Mouse (Mus musculus) liver, embryonic 13.5 days (tissue): ENCODE results near the gene Hacl1. TPM values are rescaled to one million over a fixed set of nuclear protein-coding genes. Genes with fewer than 3 reads are reported as not detected.

Experiments
- ATAC-seq: fragments of 200-750 bp; cut with Nextera tagmentation; 2 replicates; pipeline ENCODE4 v1.8.0; 2017; ENCODE audit warnings: low read depth, mild to moderate bottlenecking, moderate number of reproducible peaks, moderate library complexity
- DNase-seq: peaks from one replicate; pipeline ENCODE4 v3.0.0; 2022
- H3K27ac ChIP-seq: fragments of 300-500 bp; sonication (generic); 2 replicates; pipeline ENCODE4 v1.5.1; 2015; ENCODE audit warnings: moderate library complexity, mild to moderate bottlenecking, inconsistent platforms
- H3K27me3 ChIP-seq: fragments of 300-500 bp; sonication (generic); 2 replicates; pipeline ENCODE4 v1.6.1; 2015; ENCODE audit warnings: mild to moderate bottlenecking, inconsistent platforms
- H3K36me3 ChIP-seq: fragments of 300-500 bp; sonication (generic); 2 replicates; pipeline ENCODE4 v1.6.1; 2015; ENCODE audit warnings: mild to moderate bottlenecking, inconsistent platforms
- H3K4me1 ChIP-seq: fragments of 300-500 bp; sonication (generic); replicated peaks from 2 replicates; pipeline ENCODE4 v1.6.1; 2015; ENCODE audit warnings: inconsistent platforms
- H3K4me2 ChIP-seq: fragments of 300-500 bp; sonication (generic); 2 replicates; pipeline ENCODE4 v1.6.1; 2015; ENCODE audit warnings: inconsistent platforms, mild to moderate bottlenecking, moderate library complexity
- H3K4me3 ChIP-seq: fragments of 300-500 bp; sonication (generic); replicated peaks from 2 replicates; pipeline ENCODE4 v1.5.1; 2015; ENCODE audit warnings: mild to moderate bottlenecking, inconsistent platforms
- H3K9ac ChIP-seq: fragments of 300-500 bp; sonication (generic); 2 replicates; pipeline ENCODE4 v1.6.1; 2015; ENCODE audit warnings: mild to moderate bottlenecking, inconsistent platforms
- H3K9me3 ChIP-seq: fragments of 300-500 bp; sonication (generic); replicated peaks from 2 replicates; pipeline ENCODE4 v1.6.1; 2016; ENCODE audit warnings: inconsistent platforms
- WGBS: fragments of 180-500 bp; shearing (Covaris S2); methylation state at CpG from one replicate; pipeline ENCODE4 v1.1.7; 2015; ENCODE audit not compliant: insufficient replicate concordance; 5-methylcytosine and 5-hydroxymethylcytosine counted together
- polyA plus RNA-seq: library from polyadenylated mRNA; unstranded; fragments of >200 nt; fragmentation: Nextera tagmentation; extraction: Ambion mirVana; gene quantifications from 2 replicates; pipeline ENCODE4 v1.2.1, GENCODE M21; 2015

Hacl1 gene
- polyA plus RNA-seq, 1 experiment from 2014 or later: 8.1 TPM

DNA sequence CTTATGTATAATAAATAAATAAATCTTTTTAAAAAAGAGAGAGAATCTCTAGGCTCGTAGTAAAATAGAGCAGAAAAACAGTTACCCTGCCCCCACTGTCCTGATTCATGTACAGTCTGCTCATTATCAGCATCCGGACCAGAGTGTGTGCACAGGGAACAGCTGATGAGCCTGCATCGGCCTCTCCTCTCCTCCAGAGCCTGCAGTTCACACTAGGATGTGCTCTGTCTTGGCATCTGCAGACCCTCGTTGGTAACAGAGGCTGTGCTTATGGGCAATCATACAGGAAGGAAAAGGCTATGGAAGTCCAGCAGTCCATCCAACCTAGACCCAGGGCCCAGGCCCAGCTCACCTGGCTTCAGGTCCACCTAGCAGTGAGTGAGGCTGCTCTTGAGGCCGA is 11.0 kb upstream of the Hacl1 start:
- Histone ChIP-seq H3K27me3 (no peaks in the 10 kb centered on the region), H3K9ac (no peak overlapping the region), H3K4me2 (no peak overlapping the region), H3K4me3 (no peak overlapping the region), H3K4me1 (peaks cover 41% of the 10 kb centered on the region), H3K27ac (0 out of 2 replicates have a peak overlapping the region, but pooled peaks have one; percentile 67), H3K36me3 (peaks cover 3% of the 10 kb centered on the region; the same call in 1 of the 2 replicates), H3K9me3 (no peaks in the 10 kb centered on the region)
- DNase-seq: no peak
- 0 out of 2 replicates have a peak, but pooled peaks have one; percentile 21 for ATAC-seq
- 42% methylated on average over 5 of the region's 5 CpGs for WGBS

DNA sequence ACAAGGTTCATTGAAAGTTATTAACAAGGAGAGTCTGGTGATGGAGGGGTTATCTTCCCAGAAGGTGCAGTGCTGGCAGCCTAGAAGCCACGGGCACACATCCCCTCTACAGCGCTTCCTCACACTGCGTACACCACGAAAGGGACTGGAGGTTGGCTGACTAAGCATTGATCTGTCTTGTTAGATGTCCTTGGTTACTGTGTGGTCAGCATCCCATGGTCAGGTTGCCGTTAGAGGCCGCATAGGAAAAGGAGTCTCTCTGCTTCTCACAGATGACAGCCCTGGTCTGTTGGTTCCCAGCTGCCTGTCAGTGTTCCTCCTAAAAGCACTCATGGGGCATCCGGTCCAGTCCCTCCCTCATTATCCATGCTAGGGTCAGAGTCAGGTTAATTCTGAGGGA is 10.1 kb upstream of the Hacl1 start:
- no peak overlapping the region for H3K27ac ChIP-seq
- no peak overlapping the region for H3K4me2 ChIP-seq
- peaks cover 36% of the 10 kb centered on the region for H3K4me1 ChIP-seq
- 56% methylated on average over 7 of the region's 7 CpGs for WGBS
- ATAC-seq: no peak
- no peaks in the 10 kb centered on the region for H3K27me3 ChIP-seq
- DNase-seq: no peak
- H3K9ac ChIP-seq: no peak overlapping the region
- no peak overlapping the region for H3K4me3 ChIP-seq
- H3K36me3 ChIP-seq: peaks cover 3% of the 10 kb centered on the region; the same call in 1 of the 2 replicates
- no peaks in the 10 kb centered on the region for H3K9me3 ChIP-seq

DNA sequence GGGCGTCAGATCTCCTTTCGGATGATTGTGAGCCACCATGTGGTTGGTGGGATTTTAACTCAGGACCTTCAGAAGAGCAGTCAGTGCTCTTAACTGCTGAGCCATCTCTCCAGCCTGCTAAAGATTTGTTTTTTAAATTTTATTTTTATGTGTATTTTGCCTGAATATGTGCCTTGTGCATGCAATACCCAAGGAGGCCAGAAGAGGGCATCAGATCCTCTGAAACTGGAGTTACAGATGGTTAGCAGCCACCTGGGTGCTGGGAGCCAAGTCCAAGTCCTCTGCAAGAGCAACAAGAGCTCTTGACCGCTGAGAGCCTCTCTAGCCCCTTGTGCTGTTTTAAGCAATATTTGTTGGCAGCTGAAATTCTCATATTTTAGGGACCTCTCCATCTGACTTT is 9.3 kb upstream of the Hacl1 start:
- DNase-seq (no peak), ATAC-seq (no peak)
- Histone ChIP-seq H3K9me3 (no peaks in the 10 kb centered on the region), H3K27ac (no peak overlapping the region), H3K4me2 (no peak overlapping the region), H3K4me1 (peaks cover 37% of the 10 kb centered on the region), H3K9ac (no peak overlapping the region), H3K36me3 (peaks cover 3% of the 10 kb centered on the region; the same call in 1 of the 2 replicates), H3K27me3 (no peaks in the 10 kb centered on the region), H3K4me3 (no peak overlapping the region)
- 85% methylated on average over 3 of the region's 3 CpGs for WGBS

DNA sequence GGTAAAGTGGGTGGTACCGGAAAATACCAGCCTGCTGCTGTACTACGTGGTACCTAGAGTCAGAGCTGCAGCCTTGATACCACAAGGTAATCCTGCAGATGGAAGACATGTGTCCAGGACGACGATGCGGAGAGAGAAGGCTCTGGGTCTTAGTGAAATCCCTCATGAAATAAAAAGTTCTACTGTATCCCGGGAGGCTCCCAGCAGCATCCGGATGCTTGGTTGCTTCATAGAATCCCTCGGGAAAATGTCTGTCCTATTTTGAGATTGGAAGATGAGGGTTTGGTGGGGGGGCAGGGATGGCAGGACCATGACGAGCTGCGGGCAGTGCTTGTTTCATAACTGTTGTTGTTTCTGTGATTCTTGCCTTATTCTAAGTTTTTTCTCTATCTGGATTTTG is 6.9 kb upstream of the Hacl1 start:
- Histone ChIP-seq H3K9ac (no peak overlapping the region), H3K4me1 (peaks cover 25% of the 10 kb centered on the region), H3K4me3 (no peak overlapping the region), H3K27me3 (no peaks in the 10 kb centered on the region), H3K36me3 (peaks cover 3% of the 10 kb centered on the region; the same call in 1 of the 2 replicates), H3K9me3 (no peaks in the 10 kb centered on the region), H3K4me2 (no peak overlapping the region), H3K27ac (no peak overlapping the region)
- ATAC-seq (no peak), DNase-seq (no peak)
- 81% methylated on average over 10 of the region's 10 CpGs for WGBS

DNA sequence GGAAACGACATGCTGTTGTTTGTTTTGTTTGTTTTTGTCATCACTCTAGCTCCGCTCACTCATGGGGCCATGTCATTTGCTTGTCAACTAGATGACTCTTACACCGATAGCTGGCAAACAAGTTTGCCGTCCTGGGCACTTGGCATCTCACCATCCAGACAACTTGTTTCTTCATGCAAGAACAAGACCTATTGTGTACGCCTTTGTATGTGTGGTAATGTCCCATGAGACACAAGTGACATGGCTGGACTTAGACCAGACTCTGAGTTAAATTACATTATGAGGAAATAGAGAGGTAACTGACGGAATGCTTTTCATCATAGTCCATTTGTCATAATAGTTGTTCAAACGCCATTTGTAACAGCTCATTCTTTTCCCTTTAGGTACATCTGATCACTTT is 4.8 kb upstream of the Hacl1 start:
- Histone ChIP-seq H3K4me2 (no peak overlapping the region), H3K4me3 (no peak overlapping the region), H3K27me3 (no peaks in the 10 kb centered on the region), H3K36me3 (no peaks in the 10 kb centered on the region; the same call in 1 of the 2 replicates), H3K9ac (no peak overlapping the region), H3K9me3 (no peaks in the 10 kb centered on the region), H3K27ac (no peak overlapping the region), H3K4me1 (peaks cover 17% of the 10 kb centered on the region)
- WGBS: 79% methylated on average over 7 of the region's 7 CpGs
- no peak for ATAC-seq
- no peak for DNase-seq

DNA sequence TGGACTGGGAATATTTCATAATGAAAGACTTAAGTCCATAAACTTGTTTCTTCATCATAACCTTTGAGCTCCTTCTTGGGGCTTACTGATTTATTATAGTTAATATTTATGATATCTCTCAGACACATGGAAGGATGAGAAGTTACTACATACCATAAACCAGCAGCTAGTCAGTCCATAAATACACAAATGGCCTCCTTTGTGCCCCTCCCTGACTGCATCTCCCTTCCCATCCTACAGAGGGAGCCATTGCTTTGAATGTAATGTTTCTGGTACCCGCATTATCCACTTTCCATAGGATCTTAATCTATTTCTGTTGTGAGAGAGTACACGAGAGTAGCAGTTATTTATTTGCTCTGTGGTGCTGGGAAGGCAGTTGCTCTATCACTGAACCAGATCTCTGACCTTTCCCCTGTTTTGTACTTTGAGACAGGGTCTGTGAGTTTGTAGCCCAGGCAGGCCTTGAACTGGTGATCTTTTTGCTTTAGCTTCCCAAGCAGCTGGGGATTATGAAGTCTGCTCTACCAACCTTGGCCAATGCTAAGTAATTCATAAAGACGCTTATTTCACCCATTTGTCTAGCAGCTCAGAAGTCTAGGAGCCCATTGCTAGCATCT is 4.0 kb upstream of the Hacl1 start:
- H3K9ac ChIP-seq: no peak overlapping the region
- H3K4me3 ChIP-seq: no peak overlapping the region
- no peaks in the 10 kb centered on the region; the same call in 1 of the 2 replicates for H3K36me3 ChIP-seq
- no peak overlapping the region for H3K4me2 ChIP-seq
- WGBS: 51% methylated on average over 3 of the region's 3 CpGs
- ATAC-seq (no peak), DNase-seq (no peak)
- H3K27ac ChIP-seq: no peak overlapping the region
- no peaks in the 10 kb centered on the region for H3K9me3 ChIP-seq
- H3K27me3 ChIP-seq: no peaks in the 10 kb centered on the region
- peaks cover 21% of the 10 kb centered on the region for H3K4me1 ChIP-seq

DNA sequence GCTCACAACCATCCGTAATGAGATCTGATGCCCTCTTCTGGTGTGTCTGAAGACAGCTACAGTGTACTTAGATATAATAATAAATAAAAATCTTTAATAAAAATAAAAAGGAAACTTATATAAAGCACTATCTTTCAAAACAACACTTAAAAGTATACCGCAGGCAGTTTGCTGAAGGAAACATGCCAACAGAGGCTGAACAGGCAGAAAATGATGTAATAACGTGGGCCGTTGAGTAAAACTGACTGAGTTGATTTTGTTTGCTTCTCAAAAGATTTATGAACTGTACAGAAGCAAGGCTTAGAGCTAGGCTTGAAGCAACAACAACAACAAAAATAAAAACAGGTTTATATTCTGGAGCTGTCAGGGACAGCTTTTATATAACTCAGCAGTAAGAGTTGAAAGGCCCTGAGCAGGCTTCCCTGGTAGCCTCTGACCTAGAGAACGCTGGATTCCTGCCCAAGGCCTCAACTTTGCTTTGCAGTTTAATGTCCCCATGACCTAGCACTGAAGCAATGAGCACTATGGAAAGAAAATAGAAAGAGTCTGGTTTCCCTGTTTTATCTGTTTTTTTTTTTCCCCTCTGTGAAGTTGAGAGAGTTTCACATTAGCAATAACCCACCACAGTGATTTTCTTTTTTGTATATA is 3.2 kb upstream of the Hacl1 start:
- Histone ChIP-seq H3K36me3 (no peaks in the 10 kb centered on the region; the same call in 1 of the 2 replicates), H3K27me3 (no peaks in the 10 kb centered on the region), H3K9ac (no peak overlapping the region), H3K9me3 (no peaks in the 10 kb centered on the region), H3K4me1 (peaks cover 25% of the 10 kb centered on the region), H3K27ac (no peak overlapping the region), H3K4me3 (no peak overlapping the region), H3K4me2 (no peak overlapping the region)
- 81% methylated on average over 5 of the region's 5 CpGs for WGBS
- no peak for DNase-seq
- no peak for ATAC-seq

DNA sequence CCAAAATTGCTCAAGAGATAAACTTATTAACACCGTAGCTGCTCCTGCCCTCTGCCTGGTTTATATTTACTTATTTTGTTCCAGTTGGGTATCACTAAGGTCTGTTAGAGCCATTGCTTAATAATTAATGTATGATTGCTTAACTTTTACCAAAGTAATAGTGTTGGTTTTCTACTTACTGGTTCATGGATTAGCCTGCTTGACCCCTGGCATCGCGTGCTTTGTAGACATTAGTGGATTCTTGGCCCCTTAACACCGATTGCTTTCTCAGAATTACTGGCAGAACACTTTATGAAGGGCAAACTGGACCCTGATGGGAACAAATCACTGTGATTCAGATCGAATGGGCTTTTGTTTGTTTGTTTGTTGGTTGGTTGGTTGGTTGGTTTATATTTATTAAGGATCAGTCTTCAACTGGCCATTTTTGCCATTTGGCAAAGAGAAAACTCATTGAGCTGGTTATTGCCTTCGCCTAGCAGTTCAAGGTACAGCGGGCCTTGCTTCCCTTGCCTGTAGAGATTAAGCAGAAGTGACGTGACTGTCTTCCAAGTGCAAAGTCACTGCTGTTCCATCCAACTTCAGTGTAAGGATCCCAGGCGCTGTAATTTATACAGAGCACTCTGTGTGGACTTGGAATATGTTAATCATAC is 545 bp upstream of the Hacl1 start:
- Histone ChIP-seq H3K4me2 (peak overlapping the region; percentile 92), H3K4me3 (peak overlapping the region; percentile 78), H3K27ac (peak overlapping the region; percentile 88), H3K9ac (peak overlapping the region; percentile 87), H3K4me1 (peaks cover 25% of the 10 kb centered on the region), H3K27me3 (no peaks in the 10 kb centered on the region), H3K9me3 (no peaks in the 10 kb centered on the region), H3K36me3 (no peaks in the 10 kb centered on the region; the same call in 1 of the 2 replicates)
- 57% methylated on average over 9 of the region's 9 CpGs for WGBS
- DNase-seq (no peak), ATAC-seq (no peak)

DNA sequence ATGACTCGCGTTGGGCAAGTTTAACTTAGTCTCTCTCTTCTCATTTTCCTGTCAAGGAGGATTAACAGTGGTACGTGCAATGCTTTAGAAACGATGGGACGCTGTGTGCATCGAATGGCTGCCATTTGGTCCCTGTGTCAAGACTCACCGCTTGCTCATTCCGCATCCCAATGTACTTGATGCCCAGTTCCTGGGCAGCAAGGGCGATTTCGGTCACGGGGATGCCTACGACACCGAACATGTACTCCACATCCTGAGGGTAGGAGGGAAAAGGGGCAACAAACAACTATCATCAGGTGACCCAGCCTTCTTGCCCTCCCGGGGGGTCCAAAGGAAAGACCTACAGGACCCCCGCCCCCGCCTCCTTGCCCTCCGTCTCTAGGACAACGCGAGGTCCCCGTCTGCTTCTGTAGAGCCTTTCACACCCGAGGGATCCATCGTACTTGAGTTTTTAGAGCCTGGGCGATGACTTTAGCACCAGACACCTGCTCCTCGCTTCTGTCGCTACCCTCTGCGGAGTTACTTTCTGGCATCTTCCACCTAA is 668 bp downstream of the Hacl1 start, which contains the start of gene Gm49387:
Gene Gm49387 (minus strand): TSS at position 533 of the 544 bp plus-strand sequence.
- Histone ChIP-seq H3K4me1 (peaks cover 23% of the 10 kb centered on the region), H3K4me3 (peak within 1 kb of the TSS; percentile 78), H3K4me2 (peak within 1 kb of the TSS; percentile 92), H3K27ac (peak within 1 kb of the TSS; percentile 88), H3K36me3 (no peaks in the 10 kb centered on the region; the same call in 1 of the 2 replicates), H3K9ac (peak within 1 kb of the TSS; percentile 87), H3K27me3 (no peaks in the 10 kb centered on the region), H3K9me3 (no peaks in the 10 kb centered on the region)
- no peak for DNase-seq
- WGBS: 6% methylated on average over 26 of the region's 26 CpGs
- ATAC-seq: peak; percentile 2; the same call in 1 of the 2 replicates

DNA sequence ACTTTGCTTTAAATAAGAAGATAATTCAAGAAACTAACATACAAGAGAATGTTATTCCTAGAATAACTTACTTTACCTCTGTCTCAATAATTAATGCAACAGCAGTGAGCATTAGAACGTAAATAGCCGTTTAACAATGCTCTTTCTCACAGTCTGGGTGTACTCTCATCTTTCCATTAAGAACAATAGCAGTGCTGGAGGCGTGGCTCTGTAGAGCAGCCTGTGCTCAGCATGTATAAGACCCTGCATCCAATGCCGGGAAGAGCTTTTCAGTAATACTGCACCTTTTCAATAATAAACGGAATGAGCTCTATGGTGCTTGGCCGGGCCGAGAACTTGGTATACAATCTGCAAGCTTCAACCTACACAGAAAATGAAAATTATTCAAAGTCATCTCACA is 10.4 kb downstream of the Hacl1 start:
- Histone ChIP-seq H3K27ac (no peak overlapping the region), H3K9me3 (no peaks in the 10 kb centered on the region), H3K27me3 (no peaks in the 10 kb centered on the region), H3K4me1 (no peaks in the 10 kb centered on the region), H3K9ac (no peak overlapping the region), H3K36me3 (no peaks in the 10 kb centered on the region), H3K4me3 (no peak overlapping the region), H3K4me2 (no peak overlapping the region)
- 75% methylated on average over 7 of the region's 7 CpGs for WGBS
- DNase-seq (no peak), ATAC-seq (no peak)

DNA sequence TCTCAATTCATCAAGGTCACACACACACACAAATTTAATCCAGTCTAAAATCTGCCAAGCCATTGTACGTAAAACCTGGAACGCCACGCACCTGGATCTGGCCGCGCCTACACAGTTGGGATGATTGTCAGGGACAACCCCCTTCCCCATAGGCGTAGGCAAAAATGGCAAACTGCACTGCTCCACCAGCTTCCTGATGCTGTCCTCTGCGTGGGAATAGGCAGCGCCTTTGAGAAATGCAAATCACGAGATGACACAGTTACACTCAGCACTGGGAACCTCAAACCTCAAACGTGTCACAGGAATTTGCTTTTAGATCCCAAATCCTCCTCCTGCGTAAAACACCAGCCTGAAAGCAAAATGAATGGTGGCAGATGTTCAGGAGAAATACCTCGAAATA is 18.3 kb downstream of the Hacl1 start:
- DNase-seq: no peak
- H3K27me3 ChIP-seq: no peaks in the 10 kb centered on the region
- WGBS: 74% methylated on average over 12 of the region's 12 CpGs

More for the DNA sequence above, 18.3 kb downstream of the Hacl1 start:
- Histone ChIP-seq H3K4me1 (0 out of 2 replicates have a peak, but pooled peaks cover 4% of the 10 kb centered on the region), H3K4me3 (no peak overlapping the region), H3K9me3 (no peaks in the 10 kb centered on the region), H3K4me2 (no peak overlapping the region), H3K27ac (no peak overlapping the region), H3K36me3 (no peaks in the 10 kb centered on the region), H3K9ac (no peak overlapping the region)
- ATAC-seq: no peak
